Mouse (Mus musculus) adrenal gland, postnatal 36 days (tissue): ENCODE data around the gene Btbd35f20. TPM values are rescaled to one million over a fixed set of nuclear protein-coding genes. Genes with fewer than 3 reads are reported as not detected.
"Not testable (repeated sequence)": the region's sequence is repeated elsewhere in the genome, so short reads cannot be mapped to it uniquely, and the experiment has no call there.

Experiments used
- DNase-seq, 2 experiments: peaks; one replicate each; pipeline ENCODE4 v3.0.0; 2021; ENCODE audit warnings: mixed read lengths in 1 of 2
- long read RNA-seq, 2 experiments: library from polyadenylated mRNA; stranded (forward); transcript quantifications; one replicate each; pipeline ENCODE4 v2.0.0; 2021; ENCODE audit warnings: borderline sequencing depth in 2 of 2
- total RNA-seq, 2 experiments: library from RNA; stranded (reverse); gene quantifications; 2 replicates each; pipeline ENCODE4 v1.2.3; 2021

The Btbd35f20 gene
- not detected for total RNA-seq
- long read RNA-seq, experiment 1, result 0 reads
- long read RNA-seq, experiment 2, result 0 reads

DNA sequence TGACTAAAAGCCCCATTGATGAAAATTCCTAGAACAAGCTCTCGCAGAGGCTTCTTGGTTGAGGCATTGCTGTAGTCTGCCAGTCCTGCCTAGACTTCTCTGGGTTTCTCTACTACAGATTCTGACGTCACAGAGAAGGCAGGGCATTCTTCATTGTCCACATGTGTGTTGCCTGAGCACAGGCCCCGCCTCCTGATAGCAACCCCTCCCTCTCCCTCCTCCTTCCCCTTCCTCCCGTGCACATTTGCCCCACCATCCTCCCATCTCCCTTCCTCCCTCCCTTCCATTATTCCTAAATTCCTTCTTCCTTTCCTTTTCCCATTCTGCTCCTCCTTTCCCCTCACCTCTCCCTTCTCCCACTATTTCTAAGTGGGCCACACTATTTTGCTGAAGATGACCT is at the start of gene Btbd35f20:
Gene Btbd35f20, minus strand, starts transcription at position 101 of the 400 bp plus-strand sequence.
- DNase-seq, result not testable (repeated sequence)

Other genes with a start within 250 kb of the Btbd35f20 start
- gene Btbd35f28, start 94.7 kb downstream of the Btbd35f20 start, total RNA-seq, result not detected
- not detected for gene Btbd35f17, start 79.4 kb upstream of the Btbd35f20 start, total RNA-seq